Mouse (Mus musculus) E14TG2a.4 (cell line): ENCODE measurements at regions not wholly inside any gene's neighbourhood (a gene's known extent, or its start where the extent isn't known, plus 50 kb on each side); places are given as distances from the start of the nearest gene placed in this dataset.

Source experiments
- CTCF ChIP-seq: conservative IDR thresholded peaks from 2 replicates; pipeline ENCODE4 v1.5.1; 2014; ENCODE audit warnings: low read length
- NANOG ChIP-seq: IDR thresholded peaks from 2 replicates; pipeline ENCODE4 v1.6.1; 2014; ENCODE audit warnings: borderline replicate concordance, low read length, mixed read lengths
- POU5F1 ChIP-seq: IDR thresholded peaks from 2 replicates; pipeline ENCODE4 v1.6.1; 2014; ENCODE audit warnings: low read length, borderline replicate concordance

DNA sequence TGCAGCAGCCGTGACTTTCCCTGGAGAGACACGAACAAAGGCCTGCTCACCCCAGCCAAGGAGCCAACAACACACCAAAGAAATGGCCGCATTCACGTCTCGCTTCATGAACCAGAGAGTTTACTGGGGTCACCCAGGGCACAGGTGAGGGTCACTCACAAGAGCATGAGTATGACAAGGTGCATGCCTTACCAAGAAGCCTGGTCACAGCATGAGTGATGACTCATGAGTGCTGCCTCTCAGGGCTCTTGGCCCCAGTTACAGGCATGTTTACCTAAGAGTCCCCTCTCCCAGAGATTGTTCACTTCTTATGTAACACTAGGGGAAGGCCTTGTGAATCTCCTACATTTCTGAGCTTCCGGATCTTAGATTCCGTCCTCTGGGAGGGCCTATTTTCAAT lies 236.6 kb upstream of the Zfp64 start:
- TF ChIP-seq CTCF (no peak), POU5F1 (no peak), NANOG (no peak)
